Mouse (Mus musculus): ENCODE measurements around the gene Tuba1c.

GRCm38 (mm10) chr15:99049473-99050253 is 20.0 kb downstream of the Tuba1c start:
- TF ChIP-seq CTCF (IDR thresholded peaks at IDR 0.05; ENCODE audit: borderline replicate concordance, control insufficient read depth, extremely low read depth, insufficient read depth, low read length, poor library complexity) (0 out of 2 replicates have a peak, but pooled peaks have one; percentile 61), POLR2A (IDR thresholded peaks at IDR 0.05; ENCODE audit: control insufficient read depth, extremely low read depth, insufficient read depth, low read length, poor library complexity) (no peak)

Measured in thymus, adult 2 months (tissue).